ENCODE assay signal across 25 mouse cellular contexts in genomic region chr5:77620402-77620801, GRCm38 (mm10).
DNase-seq lines count a peak whose midpoint lies in the region; ATAC-seq and TF ChIP-seq lines count a peak whose summit lies in the region.
"Had no signal": no experiment of that assay in that cellular context is flagged by ENCODE, and none has a peak within 500 bp of the region (broad histone marks: within the 10 kb centered on the region; RNA-seq: fewer than 3 reads in every experiment).

No protein-coding gene starts in this region.

- H3K4me1 ChIP-seq in forebrain, postnatal 0 days (ENCODE audit: insufficient read depth): no peaks in the 10 kb centered on the region
- H3K4me1 ChIP-seq in forebrain, embryonic 14.5 days (ENCODE audit: control insufficient read depth, insufficient read depth, low read length): no peaks in the 10 kb centered on the region
- no peaks in the 10 kb centered on the region for H3K4me1 ChIP-seq in hindbrain, embryonic 14.5 days (replicated peaks; ENCODE audit: control insufficient read depth, insufficient read depth, low read length)
- no peaks in the 10 kb centered on the region for H3K4me1 ChIP-seq in hindbrain, embryonic 10.5 days (replicated peaks)
- no peaks in the 10 kb centered on the region for H3K4me1 ChIP-seq in intestine, embryonic 16.5 days (ENCODE audit: control insufficient read depth, insufficient read depth, low read length)
- H3K4me1 ChIP-seq: embryonic facial prominence, embryonic 10.5 days; embryonic facial prominence, embryonic 13.5 days; heart, embryonic 10.5 days; heart, embryonic 13.5 days had no signal

- no peak overlapping the region for H3K4me3 ChIP-seq in forebrain, postnatal 0 days (ENCODE audit: low read depth, low read length)
- no peak overlapping the region for H3K4me3 ChIP-seq in forebrain, embryonic 14.5 days (ENCODE audit: low read depth, low read length)
- no peak overlapping the region for H3K4me3 ChIP-seq in hindbrain, embryonic 14.5 days (replicated peaks; ENCODE audit: low read length)
- no peak overlapping the region for H3K4me3 ChIP-seq in hindbrain, embryonic 10.5 days
- no peak overlapping the region for H3K4me3 ChIP-seq in intestine, embryonic 16.5 days (ENCODE audit: low read length)
- H3K4me3 ChIP-seq: embryonic facial prominence, embryonic 10.5 days; embryonic facial prominence, embryonic 13.5 days; erythroblast, embryonic 14.5 days; heart, adult 2 months; heart, embryonic 10.5 days; heart, embryonic 13.5 days had no signal

- no peak for TF ChIP-seq CTCF in forebrain, postnatal 0 days (IDR thresholded peaks at IDR 0.05; ENCODE audit: low read depth)

- H3K4me2 ChIP-seq in forebrain, postnatal 0 days (ENCODE audit: low read depth): no peak overlapping the region
- no peak overlapping the region for H3K4me2 ChIP-seq in forebrain, embryonic 14.5 days (ENCODE audit: low read length)
- no peak overlapping the region for H3K4me2 ChIP-seq in hindbrain, embryonic 14.5 days (replicated peaks)
- no peak overlapping the region for H3K4me2 ChIP-seq in intestine, embryonic 16.5 days (ENCODE audit: low read depth, low read length)
- H3K4me2 ChIP-seq: embryonic facial prominence, embryonic 13.5 days; heart, embryonic 13.5 days had no signal

- peak; percentile 16; the same call in 1 of the 2 replicates for ATAC-seq in forebrain, postnatal 0 days
- ATAC-seq in forebrain, embryonic 14.5 days: no peak
- ATAC-seq in hindbrain, embryonic 14.5 days (ENCODE audit: low FRiP score): peak; percentile 48; the same call in 1 of the 2 replicates
- ATAC-seq in intestine, embryonic 16.5 days: no peak
- ATAC-seq: CD4-positive, CD25-positive, alpha-beta regulatory T cell, adult 4 months had no signal

- no peaks in the 10 kb centered on the region for H3K27me3 ChIP-seq in forebrain, postnatal 0 days (ENCODE audit: insufficient read depth, low read length)
- H3K27me3 ChIP-seq in forebrain, embryonic 14.5 days (replicated peaks; ENCODE audit: control insufficient read depth, insufficient read depth, low read length): no peaks in the 10 kb centered on the region
- H3K27me3 ChIP-seq in hindbrain, embryonic 14.5 days (ENCODE audit: control insufficient read depth, insufficient read depth, low read length): no peaks in the 10 kb centered on the region
- no peaks in the 10 kb centered on the region for H3K27me3 ChIP-seq in hindbrain, embryonic 10.5 days (ENCODE audit: insufficient read depth, poor library complexity, severe bottlenecking)
- no peaks in the 10 kb centered on the region for H3K27me3 ChIP-seq in intestine, embryonic 16.5 days (replicated peaks; ENCODE audit: control insufficient read depth, insufficient read depth, low read length)
- H3K27me3 ChIP-seq: embryonic facial prominence, embryonic 13.5 days; heart, embryonic 13.5 days had no signal

- DNase-seq in forebrain, postnatal 0 days: no peak
- no peak for DNase-seq in forebrain, embryonic 14.5 days (ENCODE audit: low spot score)
- no peak for DNase-seq in hindbrain, embryonic 14.5 days (ENCODE audit: low spot score)
- DNase-seq in hindbrain, embryonic 10.5 days (ENCODE audit: low spot score): no peak
- peak; percentile 31 for DNase-seq in retina, embryonic 14.5 days (ENCODE audit: low spot score)
- DNase-seq: adrenal gland, adult 2 months; adrenal gland, postnatal 14 days; cerebellum, adult 11-12 months; cerebellum, adult 8-10 months; cerebellum, postnatal 10 days; cerebellum, postnatal 36 days; embryo, embryonic 11 days; gastrocnemius, postnatal 25 days; heart, adult 2 months; heart, postnatal 14 days; heart, postnatal 4 days; kidney, adult 11 months; kidney, adult 8-10 months had no signal

- 52% methylated on average over 4 of the region's 4 CpGs for WGBS in forebrain, postnatal 0 days
- WGBS in forebrain, embryonic 14.5 days: 71% methylated on average over 4 of the region's 4 CpGs
- WGBS in hindbrain, embryonic 14.5 days: 56% methylated on average over 4 of the region's 4 CpGs
- 77% methylated on average over 4 of the region's 4 CpGs for WGBS in hindbrain, embryonic 10.5 days
- 75% methylated on average over 4 of the region's 4 CpGs for WGBS in intestine, embryonic 16.5 days

- H3K9ac ChIP-seq in forebrain, postnatal 0 days: no peak overlapping the region
- no peak overlapping the region for H3K9ac ChIP-seq in forebrain, embryonic 14.5 days (ENCODE audit: low read length)
- H3K9ac ChIP-seq in hindbrain, embryonic 14.5 days: no peak overlapping the region
- H3K9ac ChIP-seq in intestine, embryonic 16.5 days (ENCODE audit: low read depth, low read length): no peak overlapping the region
- H3K9ac ChIP-seq: embryonic facial prominence, embryonic 13.5 days; heart, embryonic 13.5 days had no signal

- H3K9me3 ChIP-seq in forebrain, postnatal 0 days (ENCODE audit: low read length): no peaks in the 10 kb centered on the region
- no peaks in the 10 kb centered on the region for H3K9me3 ChIP-seq in forebrain, embryonic 14.5 days (replicated peaks; ENCODE audit: control insufficient read depth, low read length)
- no peaks in the 10 kb centered on the region for H3K9me3 ChIP-seq in hindbrain, embryonic 14.5 days (ENCODE audit: control insufficient read depth, low read length)
- no peaks in the 10 kb centered on the region for H3K9me3 ChIP-seq in hindbrain, embryonic 10.5 days
- no peaks in the 10 kb centered on the region for H3K9me3 ChIP-seq in intestine, embryonic 16.5 days (ENCODE audit: control insufficient read depth, low read length)
- H3K9me3 ChIP-seq: embryonic facial prominence, embryonic 10.5 days; embryonic facial prominence, embryonic 13.5 days; heart, embryonic 10.5 days; heart, embryonic 13.5 days had no signal

- no peak overlapping the region for H3K27ac ChIP-seq in forebrain, postnatal 0 days (ENCODE audit: low read depth, low read length)
- H3K27ac ChIP-seq in forebrain, embryonic 14.5 days (ENCODE audit: low read depth, low read length): no peak overlapping the region
- H3K27ac ChIP-seq in hindbrain, embryonic 14.5 days: no peak overlapping the region
- H3K27ac ChIP-seq in hindbrain, embryonic 10.5 days: no peak overlapping the region
- no peak overlapping the region for H3K27ac ChIP-seq in intestine, embryonic 16.5 days (ENCODE audit: low read length)
- H3K27ac ChIP-seq: embryonic facial prominence, embryonic 10.5 days; embryonic facial prominence, embryonic 13.5 days; heart, adult 2 months; heart, embryonic 10.5 days; heart, embryonic 13.5 days had no signal

- no peaks in the 10 kb centered on the region for H3K36me3 ChIP-seq in forebrain, postnatal 0 days (ENCODE audit: insufficient read depth)
- no peaks in the 10 kb centered on the region for H3K36me3 ChIP-seq in forebrain, embryonic 14.5 days (ENCODE audit: control insufficient read depth, insufficient read depth, low read length)
- H3K36me3 ChIP-seq in hindbrain, embryonic 14.5 days (replicated peaks; ENCODE audit: control insufficient read depth, insufficient read depth): no peaks in the 10 kb centered on the region
- no peaks in the 10 kb centered on the region for H3K36me3 ChIP-seq in hindbrain, embryonic 10.5 days
- H3K36me3 ChIP-seq in intestine, embryonic 16.5 days (ENCODE audit: control insufficient read depth, insufficient read depth, low read length): no peaks in the 10 kb centered on the region
- H3K36me3 ChIP-seq: embryonic facial prominence, embryonic 10.5 days; embryonic facial prominence, embryonic 13.5 days; heart, embryonic 10.5 days; heart, embryonic 13.5 days had no signal

Comparison
In these comparisons a context has a peak if more than half of its experiments do, and no peak if none do; other contexts are left out.
1. ATAC-seq: peak in forebrain, postnatal 0 days (single experiment) and hindbrain, embryonic 14.5 days (single experiment); none in forebrain, embryonic 14.5 days (single experiment) and intestine, embryonic 16.5 days (single experiment).